Mouse (Mus musculus) embryonic facial prominence, embryonic 13.5 days (tissue): ENCODE measurements around the gene Pign. TPM values are rescaled to one million over a fixed set of nuclear protein-coding genes. Genes with fewer than 3 reads are reported as not detected.
A peak's percentile ranks its signal among the peaks of the same experiment; 100 is the strongest.

Source experiments
- ATAC-seq: fragments of 200-750 bp; cut with Nextera tagmentation; 2 replicates; pipeline ENCODE4 v1.8.0; 2017; ENCODE audit warnings: low read depth; ENCODE audit not compliant: insufficient number of reproducible peaks, insufficient read depth, low FRiP score, low TSS enrichment
- H3K27ac ChIP-seq: fragments of 300-500 bp; sonication (generic); 2 replicates; pipeline ENCODE4 v1.5.1; 2015; ENCODE audit warnings: moderate library complexity, mild to moderate bottlenecking, inconsistent platforms
- H3K27me3 ChIP-seq: fragments of 300-500 bp; sonication (generic); 2 replicates; pipeline ENCODE4 v1.6.1; 2015; ENCODE audit warnings: mild to moderate bottlenecking, inconsistent platforms
- H3K36me3 ChIP-seq: fragments of 300-500 bp; sonication (generic); 2 replicates; pipeline ENCODE4 v1.6.1; 2015; ENCODE audit warnings: mild to moderate bottlenecking, inconsistent platforms
- H3K4me1 ChIP-seq: fragments of 300-500 bp; sonication (generic); 2 replicates; pipeline ENCODE4 v1.6.1; 2015; ENCODE audit warnings: inconsistent platforms
- H3K4me2 ChIP-seq: fragments of 300-500 bp; sonication (generic); 2 replicates; pipeline ENCODE4 v1.6.1; 2015; ENCODE audit warnings: moderate library complexity, mild to moderate bottlenecking, inconsistent platforms
- H3K4me3 ChIP-seq: fragments of 300-500 bp; sonication (generic); 2 replicates; pipeline ENCODE4 v1.5.1; 2015; ENCODE audit warnings: mild to moderate bottlenecking, inconsistent platforms
- H3K9ac ChIP-seq: fragments of 300-500 bp; sonication (generic); 2 replicates; pipeline ENCODE4 v1.6.1; 2015; ENCODE audit warnings: mild to moderate bottlenecking, inconsistent platforms
- H3K9me3 ChIP-seq: fragments of 300-500 bp; sonication (generic); 2 replicates; pipeline ENCODE4 v1.6.1; 2016; ENCODE audit warnings: inconsistent platforms
- WGBS: fragments of 180-500 bp; shearing (Covaris S2); methylation state at CpG from one replicate; pipeline ENCODE4 v1.1.7; 2015; ENCODE audit warnings: mixed read lengths; 5-methylcytosine and 5-hydroxymethylcytosine counted together
- polyA plus RNA-seq: library from polyadenylated mRNA; unstranded; fragments of >200 nt; fragmentation: Nextera tagmentation; extraction: Ambion mirVana; gene quantifications from 2 replicates; pipeline ENCODE4 v1.2.1, GENCODE M21; 2015

The Pign gene
- polyA plus RNA-seq: 16.2 and 18.1 TPM in 2 replicates

DNA sequence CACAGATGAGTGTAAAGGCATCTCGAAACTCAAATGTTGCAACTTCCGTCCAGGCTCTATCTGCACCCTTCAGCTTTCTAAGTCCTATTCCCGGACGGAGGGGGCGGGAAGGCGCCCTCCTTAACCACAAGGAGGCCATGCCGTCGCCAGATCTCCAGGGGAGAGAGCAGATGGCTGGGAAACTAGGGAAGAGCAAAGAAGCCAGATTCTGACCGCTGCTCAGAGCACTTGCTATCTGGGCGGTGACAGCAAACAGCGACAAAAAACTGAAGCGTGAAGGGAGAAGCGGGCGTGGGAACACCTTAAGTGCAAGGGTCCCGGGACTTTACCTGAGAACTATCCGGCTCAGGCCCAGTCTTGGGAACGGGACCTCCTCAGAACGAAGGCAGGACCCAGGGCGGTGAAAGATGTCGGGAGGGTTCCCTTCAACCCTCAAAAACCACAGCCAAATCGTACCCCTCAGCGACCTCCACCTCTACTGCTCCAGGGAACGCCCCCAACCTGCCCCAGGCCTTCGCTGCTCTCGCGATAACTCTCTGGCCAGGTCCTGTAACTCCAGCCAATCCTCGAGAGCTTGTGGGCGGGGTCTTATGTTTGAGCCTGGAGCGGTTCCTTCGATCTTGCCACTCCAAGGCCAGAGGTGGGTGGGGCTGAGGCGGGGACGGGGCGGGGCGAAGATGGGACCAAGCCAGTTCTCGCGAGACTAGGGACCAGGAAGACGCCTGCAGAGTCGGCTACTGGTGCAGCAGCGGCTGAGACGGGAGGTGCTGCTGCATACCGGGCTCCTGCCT is at the start of gene Pign, which contains the start of gene Relch:
TSS of gene Pign (minus strand) at position 507 of the 791 bp plus-strand sequence.
TSS of gene Relch (plus strand) at position 691 of the 791 bp plus-strand sequence.
- Histone ChIP-seq H3K36me3 (no peaks in the 10 kb centered on the region), H3K9ac (peak within 1 kb of the TSS; percentile 93), H3K4me1 (peaks cover 18% of the 10 kb centered on the region), H3K27ac (peak within 1 kb of the TSS; percentile 80), H3K4me3 (peak within 1 kb of the TSS; percentile 98), H3K9me3 (no peaks in the 10 kb centered on the region), H3K27me3 (no peaks in the 10 kb centered on the region), H3K4me2 (peak within 1 kb of the TSS; percentile 74)
- ATAC-seq: peak; percentile 97
- under 1% methylated on average over 41 of the region's 41 CpGs for WGBS

GRCm38 (mm10) chr1:105712822-105713221 is 49.3 kb upstream of the Pign start:
- Histone ChIP-seq H3K27me3 (no peaks in the 10 kb centered on the region), H3K9me3 (no peaks in the 10 kb centered on the region), H3K4me2 (no peak overlapping the region), H3K36me3 (peaks cover 16% of the 10 kb centered on the region), H3K27ac (no peak overlapping the region), H3K4me3 (no peak overlapping the region), H3K4me1 (no peaks in the 10 kb centered on the region), H3K9ac (no peak overlapping the region)
- WGBS: 95% methylated on average over 2 of the region's 2 CpGs
- ATAC-seq: no peak

GRCm38 (mm10) chr1:105711227-105711626 is 47.8 kb upstream of the Pign start:
- 40% methylated on average over 1 of the region's 1 CpGs for WGBS
- Histone ChIP-seq H3K4me3 (no peak overlapping the region), H3K4me1 (no peaks in the 10 kb centered on the region), H3K27ac (no peak overlapping the region), H3K36me3 (peaks cover 25% of the 10 kb centered on the region), H3K9ac (no peak overlapping the region), H3K27me3 (no peaks in the 10 kb centered on the region), H3K4me2 (no peak overlapping the region), H3K9me3 (no peaks in the 10 kb centered on the region)
- ATAC-seq: no peak

- no peaks in the 10 kb centered on the region for H3K27me3 ChIP-seq
- no peak overlapping the region for H3K27ac ChIP-seq
- H3K4me1 ChIP-seq: no peaks in the 10 kb centered on the region
- H3K9me3 ChIP-seq: no peaks in the 10 kb centered on the region
- no peak overlapping the region for H3K4me3 ChIP-seq
- no peak overlapping the region for H3K9ac ChIP-seq
- no peak overlapping the region for H3K4me2 ChIP-seq
- no peak for ATAC-seq
- 52% methylated on average over 2 of the region's 2 CpGs for WGBS
- peaks cover 24% of the 10 kb centered on the region for H3K36me3 ChIP-seq
Measured at GRCm38 (mm10) chr1:105709415-105709814, 45.9 kb upstream of the Pign start.

GRCm38 (mm10) chr1:105700984-105701530 is 37.6 kb upstream of the Pign start:
- 86% methylated on average over 4 of the region's 4 CpGs for WGBS

DNA sequence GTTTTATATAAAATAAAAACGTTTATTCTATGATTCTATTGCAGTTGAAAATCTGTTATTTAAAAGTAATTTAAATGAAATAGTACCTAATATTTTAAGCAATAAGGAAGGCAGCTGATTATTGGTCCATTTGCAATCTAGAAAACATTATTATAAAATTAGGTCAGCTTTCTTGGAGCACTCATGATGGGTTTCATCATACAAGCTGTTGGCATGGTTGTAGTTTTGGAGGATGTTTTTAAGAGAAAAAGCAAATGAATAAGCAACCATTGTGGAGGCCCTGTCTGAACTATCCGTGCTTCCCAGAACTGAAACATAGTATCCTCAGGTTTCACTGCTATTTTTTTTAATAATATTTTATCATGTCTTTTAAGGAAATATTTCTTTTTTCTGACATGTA is 32.1 kb upstream of the Pign start:
- Histone ChIP-seq H3K4me2 (no peak overlapping the region), H3K36me3 (peaks cover 11% of the 10 kb centered on the region), H3K27ac (no peak overlapping the region), H3K9ac (no peak overlapping the region), H3K4me3 (no peak overlapping the region), H3K27me3 (no peaks in the 10 kb centered on the region), H3K9me3 (no peaks in the 10 kb centered on the region), H3K4me1 (no peaks in the 10 kb centered on the region)
- ATAC-seq: no peak
- 90% methylated on average over 2 of the region's 2 CpGs for WGBS

More at GRCm38 (mm10) chr1:105700984-105701530, 37.6 kb upstream of the Pign start:
- Histone ChIP-seq H3K27ac (no peak overlapping the region), H3K4me1 (no peaks in the 10 kb centered on the region), H3K4me2 (no peak overlapping the region), H3K27me3 (no peaks in the 10 kb centered on the region), H3K9ac (no peak overlapping the region), H3K36me3 (peaks cover 12% of the 10 kb centered on the region; the same call in 1 of the 2 replicates), H3K4me3 (no peak overlapping the region), H3K9me3 (no peaks in the 10 kb centered on the region)
- ATAC-seq: no peak

DNA sequence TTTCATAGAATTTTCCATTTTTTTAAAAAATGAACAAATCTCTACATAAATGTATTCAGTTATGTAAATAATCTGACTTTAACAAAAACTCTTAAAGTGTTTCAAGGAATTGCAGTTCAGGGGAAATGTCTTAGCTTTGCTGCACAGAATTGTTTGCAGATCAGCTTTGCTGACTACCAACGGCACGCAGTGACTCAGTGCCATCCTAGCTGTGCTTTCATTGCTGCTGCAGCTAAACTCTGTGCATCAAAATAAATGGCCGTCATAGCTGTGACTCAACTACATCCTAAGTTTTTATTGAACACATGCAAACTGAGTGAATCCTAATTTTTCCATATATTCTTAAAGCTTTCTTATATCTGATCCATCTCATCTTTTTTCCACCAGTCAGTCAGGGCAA is 22.0 kb upstream of the Pign start:
- no peak for ATAC-seq
- Histone ChIP-seq H3K4me2 (no peak overlapping the region), H3K4me1 (no peaks in the 10 kb centered on the region), H3K4me3 (no peak overlapping the region), H3K27me3 (no peaks in the 10 kb centered on the region), H3K36me3 (peaks cover 9% of the 10 kb centered on the region), H3K27ac (no peak overlapping the region), H3K9me3 (no peaks in the 10 kb centered on the region), H3K9ac (no peak overlapping the region)
- WGBS: 82% methylated on average over 3 of the region's 3 CpGs

- no peak for ATAC-seq
- H3K9ac ChIP-seq: no peak overlapping the region
- 88% methylated on average over 1 of the region's 1 CpGs for WGBS
- H3K4me2 ChIP-seq: no peak overlapping the region
- H3K27ac ChIP-seq: no peak overlapping the region
- peaks cover 7% of the 10 kb centered on the region; the same call in 1 of the 2 replicates for H3K36me3 ChIP-seq
- H3K27me3 ChIP-seq: no peaks in the 10 kb centered on the region
- no peaks in the 10 kb centered on the region for H3K9me3 ChIP-seq
- H3K4me1 ChIP-seq: no peaks in the 10 kb centered on the region
- H3K4me3 ChIP-seq: no peak overlapping the region
Measured at GRCm38 (mm10) chr1:105680587-105680986, 17.1 kb upstream of the Pign start.

DNA sequence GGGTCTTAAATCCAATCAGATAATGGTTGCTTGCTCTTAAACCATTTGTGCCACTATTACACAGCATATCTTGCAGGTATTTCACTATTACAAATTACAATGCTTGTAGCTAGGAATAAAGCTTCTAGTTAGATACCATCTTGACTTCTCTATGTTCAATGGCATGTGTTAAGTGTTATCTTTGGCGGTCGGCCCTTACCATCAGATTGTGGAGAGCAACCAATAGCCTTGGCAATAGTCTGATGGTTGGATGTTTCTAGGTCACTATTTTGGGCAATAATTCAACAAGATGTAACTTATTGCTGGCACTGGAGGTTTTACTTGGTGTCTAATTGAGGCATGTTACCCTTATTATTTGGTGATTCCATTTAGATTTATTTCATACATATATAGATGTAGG is 11.3 kb upstream of the Pign start:
- Histone ChIP-seq H3K4me3 (no peak overlapping the region), H3K4me1 (no peaks in the 10 kb centered on the region), H3K9me3 (no peaks in the 10 kb centered on the region), H3K9ac (no peak overlapping the region), H3K27me3 (no peaks in the 10 kb centered on the region), H3K4me2 (no peak overlapping the region), H3K27ac (no peak overlapping the region), H3K36me3 (no peaks in the 10 kb centered on the region)
- 84% methylated on average over 2 of the region's 2 CpGs for WGBS
- no peak for ATAC-seq

- no peak overlapping the region for H3K4me3 ChIP-seq
- H3K4me1 ChIP-seq: peaks cover 10% of the 10 kb centered on the region
- no peak for ATAC-seq
- H3K27ac ChIP-seq: no peak overlapping the region
- no peak overlapping the region for H3K4me2 ChIP-seq
- H3K9ac ChIP-seq: no peak overlapping the region
- no peaks in the 10 kb centered on the region for H3K9me3 ChIP-seq
- H3K27me3 ChIP-seq: no peaks in the 10 kb centered on the region
- H3K36me3 ChIP-seq: no peaks in the 10 kb centered on the region
Measured at GRCm38 (mm10) chr1:105669700-105670099, 6.2 kb upstream of the Pign start.

DNA sequence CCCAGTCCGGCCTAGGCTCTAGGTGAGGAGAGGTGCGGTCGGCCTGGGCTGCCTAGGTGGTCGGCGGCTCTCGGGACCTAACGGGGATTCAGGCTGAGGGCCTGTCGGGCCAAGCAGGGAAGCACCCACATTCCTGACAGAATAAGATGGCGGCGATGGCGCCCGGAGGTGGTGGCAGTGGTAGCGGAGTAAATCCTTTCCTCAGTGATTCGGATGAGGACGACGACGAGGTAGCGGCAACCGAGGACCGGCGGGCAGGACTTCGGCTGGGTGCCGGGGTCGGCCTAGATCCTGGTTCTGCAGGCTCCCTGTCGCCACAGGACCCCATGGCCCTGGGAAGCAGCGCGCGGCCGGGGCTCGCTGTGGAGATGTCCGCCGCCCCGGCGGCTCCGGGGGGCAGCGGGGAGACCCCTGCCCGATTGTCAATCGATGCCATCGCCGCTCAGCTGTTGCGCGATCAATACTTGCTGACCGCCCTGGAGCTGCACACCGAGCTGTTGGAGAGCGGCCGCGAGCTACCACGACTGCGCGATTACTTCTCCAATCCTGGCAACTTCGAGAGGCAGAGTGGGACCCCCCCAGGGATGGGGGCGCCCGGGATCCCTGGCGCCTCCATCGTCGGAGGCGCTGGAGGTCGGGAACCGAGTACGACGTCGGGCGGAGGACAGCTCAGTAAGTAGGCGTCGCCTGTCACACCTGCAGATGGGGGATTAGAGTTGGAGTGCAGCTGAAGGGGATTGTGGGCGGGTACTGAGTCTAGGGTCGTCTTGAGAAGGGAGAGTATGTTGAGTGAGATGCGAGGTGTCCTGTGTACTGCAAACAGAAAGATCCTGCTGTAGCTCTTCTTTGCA is 710 bp upstream of the Pign start:
- Histone ChIP-seq H3K36me3 (no peaks in the 10 kb centered on the region), H3K9ac (peak overlapping the region; percentile 93), H3K4me1 (peaks cover 18% of the 10 kb centered on the region), H3K27me3 (no peaks in the 10 kb centered on the region), H3K9me3 (no peaks in the 10 kb centered on the region), H3K4me2 (peak overlapping the region; percentile 74), H3K4me3 (peak overlapping the region; percentile 98), H3K27ac (peak overlapping the region; percentile 79)
- WGBS: under 1% methylated on average over 68 of the region's 68 CpGs
- ATAC-seq: no peak
